Mouse (Mus musculus): ENCODE measurements around the gene Mroh3.

Gene Mroh3

DNA sequence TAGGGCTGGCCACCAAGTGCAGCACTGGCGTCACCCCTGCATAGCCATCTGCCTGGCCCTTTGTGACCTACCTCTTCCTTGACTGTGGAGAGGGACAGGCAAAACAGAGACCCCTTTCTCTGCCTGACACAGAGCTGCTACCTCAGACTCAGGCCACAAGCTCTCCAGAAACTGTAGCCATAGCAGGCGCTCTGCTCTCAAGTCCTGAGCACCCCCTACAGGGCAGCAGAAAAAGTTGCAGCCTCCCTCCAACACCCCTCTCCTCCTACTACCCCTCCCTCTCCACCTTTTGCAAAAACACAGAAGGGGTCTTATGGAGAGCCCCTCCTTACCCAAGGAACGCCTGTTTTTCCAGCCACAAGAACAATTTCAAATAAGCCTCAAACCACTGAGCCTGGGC, at the start of gene Mroh3:
Gene Mroh3 (minus strand): TSS at position 26 of the 400 bp plus-strand sequence.
- DNase-seq (ENCODE audit: low spot score) = no peak

GRCm38 (mm10) chr1:136260635-136261238, 48.1 kb upstream of the Mroh3 start, which contains the start of gene Gpr25:
Gene Gpr25, minus strand, starts transcription at chr1:136260873.
- no peak for DNase-seq (ENCODE audit: low spot score)

DNA sequence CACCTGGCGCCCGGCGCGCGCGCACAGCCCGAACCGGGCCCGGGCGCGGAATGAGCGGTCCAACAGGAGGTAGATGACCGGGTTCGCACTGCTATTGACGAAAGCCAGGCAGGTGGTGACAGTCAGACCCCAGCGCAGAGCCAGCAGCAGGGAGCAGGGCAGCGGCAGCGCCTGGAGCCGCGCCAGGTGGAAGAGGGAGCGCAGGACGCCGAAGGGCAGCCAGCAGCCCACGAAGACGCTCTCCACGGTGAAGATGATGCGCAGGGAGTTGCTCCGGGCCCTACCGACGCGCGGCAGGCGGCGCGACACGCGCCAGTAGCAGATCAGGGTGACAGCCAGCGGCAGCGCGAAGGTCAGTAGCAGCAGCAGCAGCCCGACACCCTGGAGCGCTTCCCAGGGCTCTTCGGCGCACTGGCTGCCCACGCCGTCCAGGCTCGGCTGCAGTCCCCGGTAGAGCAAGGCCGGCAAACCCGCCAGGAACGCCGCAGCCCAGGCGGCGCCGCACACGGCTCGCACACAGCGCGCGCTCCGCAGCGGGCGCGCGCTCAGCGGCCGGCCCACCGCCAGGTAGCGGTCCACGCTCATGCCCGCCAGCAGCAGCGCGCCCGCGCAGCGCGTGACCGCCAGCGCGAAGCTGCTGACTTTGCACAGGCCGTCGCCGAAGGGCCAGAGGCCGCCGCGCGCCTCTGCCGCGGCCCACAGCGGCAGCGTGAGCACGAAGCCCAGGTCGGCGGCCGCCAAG, 47.4 kb upstream of the Mroh3 start:
- DNase-seq (ENCODE audit: low spot score) = no peak

GRCm38 (mm10) chr1:136259543-136259892, 46.9 kb upstream of the Mroh3 start:
- DNase-seq (ENCODE audit: low spot score) = no peak

DNA sequence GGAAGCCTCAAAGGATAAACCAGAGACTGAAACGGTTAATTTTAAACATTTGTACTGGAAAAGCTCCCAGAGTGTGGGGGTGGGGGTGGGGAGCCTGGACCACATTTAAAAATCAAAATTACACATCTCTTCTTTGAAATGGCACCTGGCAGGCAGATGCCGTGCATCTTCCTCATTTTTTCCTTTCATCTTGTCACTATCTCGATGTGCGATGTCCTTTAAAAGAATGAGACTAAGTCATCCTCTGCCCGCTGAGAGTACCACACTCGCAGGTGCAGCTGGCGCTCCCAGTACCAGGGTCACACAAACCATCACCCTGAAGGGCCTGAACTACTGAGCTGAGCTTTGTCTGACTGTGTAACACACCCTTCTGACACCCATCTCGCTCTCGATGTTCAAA, 45.9 kb upstream of the Mroh3 start:
- DNase-seq (ENCODE audit: low spot score) = no peak

GRCm38 (mm10) chr1:136255657-136256056, 43.0 kb upstream of the Mroh3 start:
- DNase-seq (ENCODE audit: low spot score) = no peak

DNA sequence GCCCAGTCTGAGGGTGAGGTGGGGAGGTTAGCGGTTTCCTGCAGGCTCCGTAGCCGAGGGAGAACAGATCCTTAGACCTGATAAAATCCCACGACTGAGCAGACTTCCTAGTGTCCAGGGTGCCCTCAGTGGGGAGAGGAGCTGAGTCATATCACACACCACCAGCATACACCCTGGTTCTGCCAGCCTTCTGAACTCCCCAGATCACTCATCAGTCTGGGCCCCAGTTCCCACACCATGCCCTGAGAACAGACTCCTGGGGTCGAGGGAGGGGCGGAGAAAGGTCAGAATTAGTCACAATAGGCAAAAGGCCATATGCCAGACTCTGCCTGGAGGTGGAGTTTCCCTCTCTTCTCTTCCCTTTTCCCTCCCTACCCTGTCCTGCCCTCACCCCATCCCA, 42.5 kb upstream of the Mroh3 start:
- no peak for DNase-seq (ENCODE audit: low spot score)

GRCm38 (mm10) chr1:136254503-136255065, 42.0 kb upstream of the Mroh3 start:
- DNase-seq (ENCODE audit: low spot score) = no peak

- DNase-seq (ENCODE audit: low spot score) = no peak
Observed at GRCm38 (mm10) chr1:136253472-136253871, 40.8 kb upstream of the Mroh3 start.

DNA sequence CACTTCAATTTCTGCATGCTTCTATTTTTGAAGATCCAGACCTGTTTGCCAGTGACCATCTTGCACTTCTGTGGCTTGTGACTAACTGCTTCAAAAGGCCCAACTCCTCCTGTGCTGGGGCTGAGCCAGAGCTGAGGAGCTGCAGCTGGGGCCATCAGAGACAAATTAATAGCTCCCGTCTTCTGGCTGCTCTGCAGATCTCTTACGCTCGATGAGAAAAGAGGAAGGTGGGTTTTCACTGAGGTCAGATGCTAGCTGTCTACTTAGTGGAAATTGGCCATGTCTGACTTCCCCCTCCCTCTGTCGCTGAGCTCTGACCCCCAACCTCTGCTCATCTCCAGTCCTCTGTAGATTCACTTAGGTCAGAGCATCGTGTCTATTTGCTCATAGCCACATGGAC, 37.0 kb upstream of the Mroh3 start:
- no peak for DNase-seq (ENCODE audit: low spot score)

- no peak for DNase-seq (ENCODE audit: low spot score)
Observed at GRCm38 (mm10) chr1:136247393-136247792, 34.8 kb upstream of the Mroh3 start.

DNA sequence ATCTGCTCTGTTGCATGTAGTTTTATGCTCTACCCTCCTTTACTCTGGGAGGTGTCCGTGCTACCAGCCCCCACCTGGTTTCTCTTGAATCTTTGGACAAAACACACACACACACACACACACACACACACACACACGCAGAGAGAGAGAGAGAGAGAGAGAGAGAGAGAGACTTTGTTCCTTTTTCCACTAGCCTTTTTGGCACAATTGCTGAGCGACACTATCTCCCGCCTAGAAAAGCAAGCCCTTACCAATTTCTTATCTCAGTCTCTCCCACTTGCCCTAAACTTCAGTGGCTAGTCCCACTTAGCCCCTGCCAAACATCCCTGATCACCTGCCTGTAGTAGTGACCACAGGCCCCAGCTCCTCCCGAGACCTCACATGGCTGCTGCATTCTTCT, 31.8 kb upstream of the Mroh3 start:
- no peak for DNase-seq (ENCODE audit: low spot score)

- no peak for DNase-seq (ENCODE audit: low spot score)
Observed at GRCm38 (mm10) chr1:136241801-136242200, 29.2 kb upstream of the Mroh3 start.

DNA sequence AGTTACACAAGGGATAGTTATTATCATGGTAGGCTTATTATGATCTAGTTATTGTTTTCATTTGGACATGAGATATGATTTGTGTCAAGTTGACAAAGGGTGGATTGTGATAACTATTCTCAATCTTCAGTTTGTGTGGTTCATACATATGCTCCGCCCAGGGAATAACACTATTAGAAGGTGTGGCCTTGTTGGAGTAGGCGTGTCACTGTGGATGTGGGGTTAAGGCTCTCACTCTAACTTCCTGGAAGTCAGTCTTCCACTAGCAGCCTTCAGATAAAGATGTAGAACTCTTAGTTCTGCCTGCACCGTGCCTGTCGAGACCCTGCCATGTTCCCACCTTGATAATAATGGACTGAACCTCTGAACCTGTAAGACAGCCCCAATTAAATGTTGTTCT, 25.9 kb upstream of the Mroh3 start:
- no peak for DNase-seq (ENCODE audit: low spot score)

DNA sequence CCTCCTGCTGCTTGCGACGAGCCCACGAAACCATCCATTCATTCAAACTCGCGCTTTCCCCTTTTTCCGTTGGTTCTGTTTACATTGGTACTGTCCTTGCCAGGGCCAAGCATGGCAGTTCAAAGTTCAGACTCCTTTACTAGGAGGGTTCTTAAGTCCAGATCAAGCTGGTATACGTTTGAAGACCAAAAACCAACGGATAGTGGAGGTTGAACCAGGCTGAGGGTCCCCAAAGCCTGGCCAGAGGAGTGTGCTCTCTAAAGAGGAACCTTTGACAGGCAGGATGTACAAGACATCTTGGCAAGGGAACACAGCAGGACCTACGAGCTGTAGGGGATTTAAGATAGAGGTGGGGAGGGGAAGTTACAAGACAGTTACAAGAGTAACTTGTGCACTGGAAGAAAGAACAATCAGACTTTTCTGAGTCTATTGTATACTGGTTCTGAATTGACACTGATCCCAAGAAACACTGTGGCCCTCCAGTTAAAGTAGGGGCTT, 22.0 kb upstream of the Mroh3 start:
- no peak for DNase-seq (ENCODE audit: low spot score)

- DNase-seq (ENCODE audit: low spot score) = no peak
Observed at GRCm38 (mm10) chr1:136233892-136234594, 21.4 kb upstream of the Mroh3 start, which contains the start of gene Inava. Gene Inava, minus strand, starts transcription at chr1:136234264.

GRCm38 (mm10) chr1:136232986-136233790, 20.6 kb upstream of the Mroh3 start:
- DNase-seq (ENCODE audit: low spot score) = no peak

DNA sequence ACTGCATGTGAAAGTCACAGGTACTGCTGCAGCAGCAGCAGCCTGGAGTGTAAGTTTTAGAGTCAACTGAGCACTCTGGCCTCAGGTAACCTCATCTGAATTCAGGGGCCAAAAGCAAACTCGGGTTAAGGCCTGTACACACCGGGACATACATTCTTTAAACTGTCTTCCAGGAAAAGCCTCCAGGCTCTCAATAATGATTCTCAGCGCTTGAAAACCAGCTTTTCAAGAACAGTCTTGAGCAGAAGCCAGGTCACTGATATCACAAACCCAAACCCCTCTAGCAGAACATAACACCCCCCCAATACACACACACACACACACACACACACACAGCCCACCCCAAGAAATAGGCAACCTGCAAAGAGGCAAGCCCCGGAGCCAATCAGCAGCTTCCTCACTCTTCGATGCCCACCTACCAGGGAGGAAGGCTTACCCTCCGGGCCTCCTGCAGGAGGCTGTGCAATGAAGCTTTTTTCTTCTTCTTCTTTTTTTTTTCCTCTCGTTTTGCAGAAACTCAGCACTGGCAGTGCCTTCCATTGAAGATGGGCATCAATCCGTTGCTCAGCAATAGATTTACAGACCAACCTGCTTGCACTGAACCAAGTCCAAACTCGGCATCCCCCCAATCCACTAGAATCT, 19.8 kb upstream of the Mroh3 start:
- DNase-seq (ENCODE audit: low spot score) = no peak

DNA sequence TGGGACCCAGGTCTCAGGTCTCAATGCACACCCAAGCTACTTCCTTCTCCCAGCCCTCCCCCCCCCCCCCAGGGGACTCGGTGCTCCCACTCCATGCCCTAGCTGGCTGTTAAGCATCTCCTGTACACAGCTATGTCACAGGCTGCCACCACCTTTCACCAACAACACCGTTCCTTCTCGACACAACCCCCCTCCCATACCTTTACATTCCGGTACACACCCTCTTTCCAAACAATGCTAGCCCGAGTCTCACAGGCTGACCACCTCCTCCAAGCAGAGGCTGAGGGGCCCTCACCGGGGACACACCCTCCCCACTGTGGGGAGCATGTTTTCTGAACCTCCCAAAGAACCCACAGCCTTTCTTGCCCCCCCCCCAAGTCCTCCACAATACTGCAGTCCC, 19.0 kb upstream of the Mroh3 start:
- DNase-seq (ENCODE audit: low spot score) = no peak

GRCm38 (mm10) chr1:136230201-136230600, 17.6 kb upstream of the Mroh3 start:
- no peak for DNase-seq (ENCODE audit: low spot score)

GRCm38 (mm10) chr1:136229040-136229373, 16.4 kb upstream of the Mroh3 start:
- no peak for DNase-seq (ENCODE audit: low spot score)

Measured in layer of hippocampus, adult 9-10 months (tissue).